Mouse (Mus musculus): Measurements from ENCODE around the gene Slc39a11. TPM values are rescaled to one million over a fixed set of nuclear protein-coding genes. Genes with fewer than 3 reads are reported as not detected.

Gene Slc39a11
- polyA plus RNA-seq, 1 experiment from 2014 or later, result 41.6 TPM

GRCm38 (mm10) chr11:113520851-113521461 is 128.9 kb downstream of the Slc39a11 start:
- H3K27ac ChIP-seq (ENCODE audit: low read length), result peak overlapping the region; percentile 90
- H3K27me3 ChIP-seq (replicated peaks; ENCODE audit: control insufficient read depth, insufficient read depth, low read length), result no peaks in the 10 kb centered on the region
- H3K4me3 ChIP-seq (replicated peaks; ENCODE audit: low read length), result no peak overlapping the region
- H3K9ac ChIP-seq (replicated peaks; ENCODE audit: low read depth, low read length), result peak overlapping the region; percentile 7; the same call in 1 of the 2 replicates
- H3K4me2 ChIP-seq (ENCODE audit: low read length), result peak overlapping the region; percentile 3; the same call in 1 of the 2 replicates
- peak; percentile 38; the same call in 1 of the 2 replicates for ATAC-seq
- peaks cover 40% of the 10 kb centered on the region for H3K4me1 ChIP-seq (replicated peaks; ENCODE audit: control insufficient read depth, insufficient read depth, low read length)
- no peaks in the 10 kb centered on the region; the same call in 1 of the 2 replicates for H3K9me3 ChIP-seq (ENCODE audit: control insufficient read depth, low read length)
- no peaks in the 10 kb centered on the region for H3K36me3 ChIP-seq (ENCODE audit: control insufficient read depth, insufficient read depth)
- WGBS, result 22% methylated on average over 17 of the region's 17 CpGs

- Histone ChIP-seq H3K4me1 (replicated peaks; ENCODE audit: control insufficient read depth, insufficient read depth, low read length) (peaks cover 41% of the 10 kb centered on the region), H3K27me3 (replicated peaks; ENCODE audit: control insufficient read depth, insufficient read depth, low read length) (no peaks in the 10 kb centered on the region), H3K4me3 (replicated peaks; ENCODE audit: low read length) (no peak overlapping the region), H3K27ac (ENCODE audit: low read length) (peak overlapping the region; percentile 90), H3K36me3 (ENCODE audit: control insufficient read depth, insufficient read depth) (no peaks in the 10 kb centered on the region), H3K9ac (replicated peaks; ENCODE audit: low read depth, low read length) (peak overlapping the region; percentile 6), H3K9me3 (ENCODE audit: control insufficient read depth, low read length) (no peaks in the 10 kb centered on the region), H3K4me2 (ENCODE audit: low read length) (peak overlapping the region; percentile 24)
- peak; percentile 84 for ATAC-seq
- WGBS, result 26% methylated on average over 8 of the region's 8 CpGs
These were observed 129.5 kb downstream of the Slc39a11 start for GRCm38 (mm10) chr11:113520373-113520772.

GRCm38 (mm10) chr11:113519973-113520372 is 129.9 kb downstream of the Slc39a11 start:
- peak overlapping the region; percentile 90 for H3K27ac ChIP-seq (ENCODE audit: low read length)
- peak overlapping the region; percentile 24 for H3K4me2 ChIP-seq (ENCODE audit: low read length)
- peaks cover 41% of the 10 kb centered on the region for H3K4me1 ChIP-seq (replicated peaks; ENCODE audit: control insufficient read depth, insufficient read depth, low read length)
- no peaks in the 10 kb centered on the region for H3K27me3 ChIP-seq (replicated peaks; ENCODE audit: control insufficient read depth, insufficient read depth, low read length)
- H3K4me3 ChIP-seq (replicated peaks; ENCODE audit: low read length), result no peak overlapping the region
- no peaks in the 10 kb centered on the region for H3K9me3 ChIP-seq (ENCODE audit: control insufficient read depth, low read length)
- WGBS, result 62% methylated on average over 7 of the region's 7 CpGs
- ATAC-seq, result peak; percentile 11; the same call in 1 of the 2 replicates
- H3K9ac ChIP-seq (replicated peaks; ENCODE audit: low read depth, low read length), result peak overlapping the region; percentile 6; the same call in 1 of the 2 replicates
- H3K36me3 ChIP-seq (ENCODE audit: control insufficient read depth, insufficient read depth), result no peaks in the 10 kb centered on the region

GRCm38 (mm10) chr11:113518176-113518575 is 131.7 kb downstream of the Slc39a11 start:
- Histone ChIP-seq H3K27me3 (replicated peaks; ENCODE audit: control insufficient read depth, insufficient read depth, low read length) (no peaks in the 10 kb centered on the region), H3K27ac (ENCODE audit: low read length) (no peak overlapping the region), H3K9me3 (ENCODE audit: control insufficient read depth, low read length) (no peaks in the 10 kb centered on the region), H3K36me3 (ENCODE audit: control insufficient read depth, insufficient read depth) (no peaks in the 10 kb centered on the region), H3K4me2 (ENCODE audit: low read length) (no peak overlapping the region), H3K4me3 (replicated peaks; ENCODE audit: low read length) (no peak overlapping the region), H3K9ac (replicated peaks; ENCODE audit: low read depth, low read length) (no peak overlapping the region), H3K4me1 (replicated peaks; ENCODE audit: control insufficient read depth, insufficient read depth, low read length) (peaks cover 48% of the 10 kb centered on the region)
- ATAC-seq, result no peak
- 64% methylated on average over 7 of the region's 7 CpGs for WGBS

DNA sequence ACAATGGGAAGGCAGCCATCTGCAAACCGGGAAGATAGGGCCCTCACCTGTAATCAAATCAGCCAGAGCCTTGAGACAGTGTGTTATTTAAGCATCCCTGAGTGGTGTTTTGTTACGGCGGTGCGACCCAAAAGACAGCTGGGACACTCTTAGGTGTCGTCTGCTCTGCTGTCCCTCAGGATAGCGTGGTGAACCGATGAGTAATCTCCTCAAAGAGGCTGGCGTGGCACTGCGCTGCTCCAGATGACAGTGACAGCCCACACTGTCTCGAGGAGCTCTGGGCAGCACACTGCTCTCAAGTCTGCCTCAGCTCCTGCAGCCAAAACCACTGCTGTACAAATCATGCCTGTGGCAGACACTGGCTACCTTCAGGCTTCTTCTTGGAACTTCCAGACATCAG is 133.7 kb downstream of the Slc39a11 start:
- Histone ChIP-seq H3K9ac (replicated peaks; ENCODE audit: low read depth, low read length) (no peak overlapping the region), H3K4me3 (replicated peaks; ENCODE audit: low read length) (no peak overlapping the region), H3K4me1 (replicated peaks; ENCODE audit: control insufficient read depth, insufficient read depth, low read length) (peaks cover 42% of the 10 kb centered on the region), H3K36me3 (ENCODE audit: control insufficient read depth, insufficient read depth) (no peaks in the 10 kb centered on the region), H3K9me3 (ENCODE audit: control insufficient read depth, low read length) (no peaks in the 10 kb centered on the region), H3K27me3 (replicated peaks; ENCODE audit: control insufficient read depth, insufficient read depth, low read length) (no peaks in the 10 kb centered on the region), H3K27ac (ENCODE audit: low read length) (no peak overlapping the region), H3K4me2 (ENCODE audit: low read length) (no peak overlapping the region)
- no peak for ATAC-seq
- 72% methylated on average over 10 of the region's 10 CpGs for WGBS

- Histone ChIP-seq H3K9ac (replicated peaks; ENCODE audit: low read depth, low read length) (no peak overlapping the region), H3K27ac (ENCODE audit: low read length) (peak overlapping the region; percentile 53), H3K4me2 (ENCODE audit: low read length) (no peak overlapping the region; the same call in 1 of the 2 replicates), H3K9me3 (ENCODE audit: control insufficient read depth, low read length) (no peaks in the 10 kb centered on the region), H3K4me1 (replicated peaks; ENCODE audit: control insufficient read depth, insufficient read depth, low read length) (peaks cover 27% of the 10 kb centered on the region), H3K36me3 (ENCODE audit: control insufficient read depth, insufficient read depth) (no peaks in the 10 kb centered on the region), H3K27me3 (replicated peaks; ENCODE audit: control insufficient read depth, insufficient read depth, low read length) (no peaks in the 10 kb centered on the region), H3K4me3 (replicated peaks; ENCODE audit: low read length) (no peak overlapping the region)
- peak; percentile 51; the same call in 1 of the 2 replicates for ATAC-seq
- 37% methylated on average over 10 of the region's 10 CpGs for WGBS
These were observed 136.9 kb downstream of the Slc39a11 start for GRCm38 (mm10) chr11:113512976-113513375.

GRCm38 (mm10) chr11:113512150-113512549 is 137.7 kb downstream of the Slc39a11 start:
- Histone ChIP-seq H3K9me3 (ENCODE audit: control insufficient read depth, low read length) (no peaks in the 10 kb centered on the region), H3K4me2 (ENCODE audit: low read length) (no peak overlapping the region), H3K36me3 (ENCODE audit: control insufficient read depth, insufficient read depth) (no peaks in the 10 kb centered on the region), H3K4me3 (replicated peaks; ENCODE audit: low read length) (no peak overlapping the region), H3K4me1 (replicated peaks; ENCODE audit: control insufficient read depth, insufficient read depth, low read length) (peaks cover 33% of the 10 kb centered on the region), H3K9ac (replicated peaks; ENCODE audit: low read depth, low read length) (no peak overlapping the region), H3K27me3 (replicated peaks; ENCODE audit: control insufficient read depth, insufficient read depth, low read length) (no peaks in the 10 kb centered on the region), H3K27ac (ENCODE audit: low read length) (no peak overlapping the region)
- WGBS, result 94% methylated on average over 7 of the region's 7 CpGs
- no peak for ATAC-seq

DNA sequence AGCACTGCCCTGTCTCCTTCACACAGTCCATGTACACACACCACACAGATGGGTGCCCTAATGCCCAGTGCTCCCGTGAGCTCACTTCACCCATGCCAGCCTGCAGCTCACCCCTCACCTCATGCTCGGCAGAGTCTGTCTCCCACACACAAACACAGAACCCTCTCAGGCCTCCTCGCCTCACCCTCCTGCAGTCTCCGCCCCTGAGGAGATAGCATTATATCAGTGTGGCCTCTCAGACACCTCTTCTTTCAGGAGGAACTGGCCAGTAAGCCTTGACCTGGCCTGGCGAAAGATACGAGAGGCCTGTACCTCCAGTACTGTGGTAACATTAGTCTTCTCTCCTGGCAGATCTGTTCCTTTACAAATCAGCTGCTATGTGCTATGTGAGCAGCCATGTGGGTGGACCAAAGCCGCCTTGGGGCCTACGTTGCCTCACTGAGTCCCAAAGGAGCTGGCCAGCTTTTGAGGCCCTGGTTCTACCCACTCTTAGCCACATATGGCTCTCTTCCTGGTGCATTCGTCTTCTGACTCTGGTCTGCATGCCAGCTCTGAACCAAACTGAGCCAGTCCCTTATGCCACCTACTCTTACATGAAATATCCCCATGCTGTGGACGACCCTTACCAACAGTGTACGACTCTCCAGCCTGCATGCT is 138.8 kb downstream of the Slc39a11 start:
- ATAC-seq, result no peak
- Histone ChIP-seq H3K9ac (replicated peaks; ENCODE audit: low read depth, low read length) (no peak overlapping the region), H3K27ac (ENCODE audit: low read length) (no peak overlapping the region), H3K4me1 (replicated peaks; ENCODE audit: control insufficient read depth, insufficient read depth, low read length) (peaks cover 33% of the 10 kb centered on the region), H3K4me2 (ENCODE audit: low read length) (no peak overlapping the region), H3K36me3 (ENCODE audit: control insufficient read depth, insufficient read depth) (no peaks in the 10 kb centered on the region), H3K27me3 (replicated peaks; ENCODE audit: control insufficient read depth, insufficient read depth, low read length) (no peaks in the 10 kb centered on the region), H3K4me3 (replicated peaks; ENCODE audit: low read length) (no peak overlapping the region), H3K9me3 (ENCODE audit: control insufficient read depth, low read length) (no peaks in the 10 kb centered on the region)
- WGBS, result 90% methylated on average over 11 of the region's 11 CpGs

DNA sequence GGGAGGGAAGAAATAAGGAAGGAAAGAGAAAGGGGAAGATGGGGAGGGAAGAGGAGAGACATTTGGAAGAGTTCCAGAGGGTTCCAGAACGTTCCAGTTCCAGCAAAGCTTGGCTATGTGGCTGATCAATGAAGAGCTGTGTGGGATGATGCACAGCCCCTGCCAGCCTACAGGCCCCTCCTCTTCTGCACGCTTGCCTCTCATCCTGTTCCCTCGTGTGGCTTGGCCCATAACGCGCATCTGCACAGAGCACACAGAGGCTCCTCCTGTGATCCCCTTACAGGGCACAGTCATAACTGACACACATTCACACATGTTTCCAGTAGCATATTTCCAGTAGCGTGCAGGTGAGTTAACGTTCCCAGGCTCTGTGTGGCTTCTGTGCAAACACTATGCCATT is 139.6 kb downstream of the Slc39a11 start:
- H3K9me3 ChIP-seq (ENCODE audit: control insufficient read depth, low read length), result no peaks in the 10 kb centered on the region
- H3K9ac ChIP-seq (replicated peaks; ENCODE audit: low read depth, low read length), result no peak overlapping the region
- 55% methylated on average over 7 of the region's 7 CpGs for WGBS

More for the DNA sequence above, 139.6 kb downstream of the Slc39a11 start:
- Histone ChIP-seq H3K27ac (ENCODE audit: low read length) (no peak overlapping the region), H3K4me2 (ENCODE audit: low read length) (no peak overlapping the region), H3K27me3 (replicated peaks; ENCODE audit: control insufficient read depth, insufficient read depth, low read length) (no peaks in the 10 kb centered on the region), H3K4me1 (replicated peaks; ENCODE audit: control insufficient read depth, insufficient read depth, low read length) (peaks cover 30% of the 10 kb centered on the region), H3K4me3 (replicated peaks; ENCODE audit: low read length) (no peak overlapping the region), H3K36me3 (ENCODE audit: control insufficient read depth, insufficient read depth) (no peaks in the 10 kb centered on the region)
- no peak for ATAC-seq

All from forebrain, embryonic 16.5 days (tissue).